Mouse (Mus musculus) embryonic facial prominence, embryonic 12.5 days (tissue): ENCODE data around the gene BC051019. TPM values are rescaled to one million over a fixed set of nuclear protein-coding genes. Genes with fewer than 3 reads are reported as not detected.

Experiments
- ATAC-seq: fragments of 200-750 bp; cut with Nextera tagmentation; 2 replicates; pipeline ENCODE4 v1.8.0; 2017; ENCODE audit not compliant: insufficient number of reproducible peaks, insufficient read depth, low FRiP score, low TSS enrichment
- H3K27ac ChIP-seq: fragments of 300-500 bp; sonication (generic); 2 replicates; pipeline ENCODE4 v1.5.1; 2016; ENCODE audit warnings: mild to moderate bottlenecking
- H3K27me3 ChIP-seq: fragments of 300-500 bp; sonication (generic); 2 replicates; pipeline ENCODE4 v1.6.1; 2016; ENCODE audit warnings: mild to moderate bottlenecking, moderate library complexity
- H3K36me3 ChIP-seq: fragments of 300-500 bp; sonication (generic); 2 replicates; pipeline ENCODE4 v1.6.1; 2016; ENCODE audit warnings: mild to moderate bottlenecking
- H3K4me1 ChIP-seq: fragments of 300-500 bp; sonication (generic); 2 replicates; pipeline ENCODE4 v1.6.1; 2016
- H3K4me2 ChIP-seq: fragments of 300-500 bp; sonication (generic); replicated peaks from 2 replicates; pipeline ENCODE4 v1.6.1; 2016; ENCODE audit warnings: mild to moderate bottlenecking, moderate library complexity
- H3K4me3 ChIP-seq: fragments of 300-500 bp; sonication (generic); 2 replicates; pipeline ENCODE4 v1.5.1; 2016; ENCODE audit warnings: mild to moderate bottlenecking
- H3K9ac ChIP-seq: fragments of 300-500 bp; sonication (generic); 2 replicates; pipeline ENCODE4 v1.6.1; 2016; ENCODE audit warnings: mild to moderate bottlenecking, moderate library complexity
- H3K9me3 ChIP-seq: fragments of 300-500 bp; sonication (generic); 2 replicates; pipeline ENCODE4 v1.6.1; 2016; ENCODE audit warnings: mild to moderate bottlenecking, moderate library complexity
- WGBS: fragments of 180-500 bp; shearing (Covaris S2); methylation state at CpG from one replicate; pipeline ENCODE4 v1.1.7; 2016; 5-methylcytosine and 5-hydroxymethylcytosine counted together
- polyA plus RNA-seq: library from polyadenylated mRNA; unstranded; fragments of >200 nt; fragmentation: Nextera tagmentation; extraction: Ambion mirVana; gene quantifications from 2 replicates; pipeline ENCODE4 v1.2.1, GENCODE M21; 2016

BC051019 gene
- polyA plus RNA-seq, 1 experiment from 2014 or later: 0.19 TPM

GRCm38 (mm10) chr7:109741060-109741459 lies 17.4 kb upstream of the BC051019 start:
- Histone ChIP-seq H3K36me3 (peaks cover 24% of the 10 kb centered on the region), H3K27me3 (no peaks in the 10 kb centered on the region), H3K9ac (no peak overlapping the region), H3K9me3 (no peaks in the 10 kb centered on the region), H3K4me2 (no peak overlapping the region), H3K27ac (no peak overlapping the region), H3K4me3 (no peak overlapping the region), H3K4me1 (no peaks in the 10 kb centered on the region)
- 91% methylated on average over 1 of the region's 1 CpGs for WGBS
- ATAC-seq: no peak

DNA sequence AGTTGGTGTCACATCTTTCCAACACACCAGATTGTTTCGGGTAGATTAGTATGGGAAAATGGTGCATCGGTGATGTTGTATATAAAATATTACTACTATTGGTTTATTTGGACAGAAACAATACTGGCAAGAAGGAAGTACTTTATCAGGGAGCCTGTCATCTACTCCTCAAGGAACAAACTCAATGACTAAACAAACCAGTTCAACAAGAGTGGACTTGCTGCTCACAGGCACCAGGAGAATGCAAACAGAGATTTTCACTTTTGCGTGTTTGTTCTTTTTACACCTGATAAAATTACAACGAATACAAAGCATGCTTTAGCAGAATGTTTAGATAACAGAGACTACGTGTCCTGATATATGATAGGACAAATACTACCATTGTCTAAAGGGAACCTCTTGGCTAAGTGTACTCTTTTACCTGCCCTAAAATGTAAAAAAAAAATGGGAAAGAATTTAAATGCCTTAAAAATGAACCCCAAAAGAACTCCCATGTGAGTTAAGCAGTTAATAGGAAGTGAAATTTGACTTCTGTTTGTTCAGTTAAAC lies 16.2 kb upstream of the BC051019 start:
- Histone ChIP-seq H3K36me3 (peaks cover 25% of the 10 kb centered on the region), H3K27me3 (no peaks in the 10 kb centered on the region), H3K27ac (no peak overlapping the region), H3K4me3 (no peak overlapping the region), H3K9me3 (no peaks in the 10 kb centered on the region), H3K4me2 (no peak overlapping the region), H3K4me1 (no peaks in the 10 kb centered on the region), H3K9ac (no peak overlapping the region)
- ATAC-seq: no peak
- 74% methylated on average over 5 of the region's 5 CpGs for WGBS

DNA sequence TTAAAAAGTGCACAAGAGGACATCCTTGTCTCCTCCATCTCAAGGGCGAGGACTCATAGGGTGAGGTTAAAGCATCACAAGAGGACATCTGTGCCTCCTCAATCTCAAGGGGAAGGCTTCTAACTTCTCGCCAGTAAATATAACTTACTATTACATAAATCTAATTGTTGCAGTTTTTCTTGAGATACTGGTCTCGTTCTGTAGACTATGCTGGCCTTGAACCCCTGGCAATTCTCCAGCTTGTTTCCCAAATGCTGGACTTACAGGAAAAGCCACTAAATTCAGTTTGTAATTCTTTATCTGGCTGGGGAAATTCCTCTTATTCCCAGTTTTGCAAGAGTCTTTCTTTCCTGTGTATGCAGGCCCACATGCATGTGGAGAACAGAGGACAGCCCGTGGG lies 11.2 kb upstream of the BC051019 start:
- Histone ChIP-seq H3K9ac (no peak overlapping the region), H3K27ac (no peak overlapping the region), H3K9me3 (no peaks in the 10 kb centered on the region), H3K27me3 (no peaks in the 10 kb centered on the region), H3K4me3 (no peak overlapping the region), H3K4me2 (no peak overlapping the region), H3K4me1 (peaks cover 12% of the 10 kb centered on the region), H3K36me3 (peaks cover 7% of the 10 kb centered on the region)
- no peak for ATAC-seq
- 86% methylated on average over 4 of the region's 4 CpGs for WGBS

GRCm38 (mm10) chr7:109731626-109732025 lies 8.0 kb upstream of the BC051019 start, which contains the start of gene Ascl3:
Ascl3 (minus strand) TSS chr7:109731726.
- peaks cover 13% of the 10 kb centered on the region for H3K4me1 ChIP-seq
- H3K27me3 ChIP-seq: no peaks in the 10 kb centered on the region
- no peak within 1 kb of the TSS for H3K9ac ChIP-seq
- H3K4me3 ChIP-seq: no peak within 1 kb of the TSS
- no peak within 1 kb of the TSS for H3K4me2 ChIP-seq
- H3K27ac ChIP-seq: no peak within 1 kb of the TSS
- no peak for ATAC-seq
- 81% methylated on average over 5 of the region's 5 CpGs for WGBS
- peaks cover 7% of the 10 kb centered on the region for H3K36me3 ChIP-seq
- H3K9me3 ChIP-seq: no peaks in the 10 kb centered on the region

DNA sequence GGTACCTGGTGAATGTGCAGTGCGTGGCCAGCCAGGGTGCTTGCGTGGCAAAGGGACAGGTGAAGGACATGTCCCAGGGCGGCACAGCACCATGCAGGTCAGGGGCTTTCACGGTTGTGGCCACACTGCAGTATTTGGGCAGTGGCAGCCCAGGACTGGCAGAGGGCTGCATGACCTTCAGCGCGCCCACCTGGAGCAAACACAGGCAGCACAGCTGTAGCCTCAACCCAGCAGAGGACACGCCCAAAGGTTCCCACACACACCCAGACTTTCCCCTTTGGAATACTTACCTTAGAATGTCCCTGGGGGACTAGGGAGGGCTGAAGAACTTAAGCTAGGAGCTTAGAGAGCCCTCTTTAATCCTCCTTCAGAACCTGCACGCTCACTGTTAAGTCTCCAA lies 536 bp downstream of the BC051019 start:
- no peaks in the 10 kb centered on the region for H3K36me3 ChIP-seq
- H3K9ac ChIP-seq: no peak overlapping the region
- H3K4me3 ChIP-seq: no peak overlapping the region
- no peak overlapping the region for H3K27ac ChIP-seq
- H3K9me3 ChIP-seq: 0 out of 2 replicates have a peak, but pooled peaks cover 3% of the 10 kb centered on the region
- 95% methylated on average over 8 of the region's 8 CpGs for WGBS
- no peaks in the 10 kb centered on the region for H3K4me1 ChIP-seq
- H3K27me3 ChIP-seq: no peaks in the 10 kb centered on the region
- no peak for ATAC-seq
- no peak overlapping the region for H3K4me2 ChIP-seq

DNA sequence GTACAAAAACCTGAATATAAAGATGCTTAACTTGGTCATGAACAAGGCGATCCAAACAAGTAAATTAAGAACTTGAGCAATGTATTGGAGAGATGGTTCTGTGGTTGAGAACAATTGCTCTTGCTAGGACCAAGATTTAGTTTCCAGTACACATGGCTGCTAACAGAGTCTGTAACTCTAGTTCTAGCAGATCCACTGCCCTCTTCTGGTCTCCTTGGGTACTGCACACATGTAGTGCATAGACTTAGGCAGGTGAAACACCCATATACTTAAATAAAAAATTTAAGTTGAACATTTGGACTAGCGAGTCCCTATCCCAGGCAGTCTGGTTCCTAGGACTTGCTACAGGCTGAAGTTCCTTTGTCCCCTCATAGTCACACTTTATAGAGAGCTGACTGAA lies 1.0 kb downstream of the BC051019 start:
- Histone ChIP-seq H3K9ac (no peak overlapping the region), H3K9me3 (0 out of 2 replicates have a peak, but pooled peaks cover 3% of the 10 kb centered on the region), H3K36me3 (no peaks in the 10 kb centered on the region), H3K4me3 (no peak overlapping the region), H3K4me2 (no peak overlapping the region), H3K4me1 (no peaks in the 10 kb centered on the region), H3K27ac (no peak overlapping the region), H3K27me3 (no peaks in the 10 kb centered on the region)
- WGBS: 97% methylated on average over 2 of the region's 2 CpGs
- no peak for ATAC-seq

- H3K36me3 ChIP-seq: no peaks in the 10 kb centered on the region
- no peaks in the 10 kb centered on the region for H3K4me1 ChIP-seq
- H3K4me3 ChIP-seq: no peak overlapping the region
- no peak overlapping the region for H3K9ac ChIP-seq
- no peak overlapping the region for H3K27ac ChIP-seq
- no peak overlapping the region for H3K4me2 ChIP-seq
- 59% methylated on average over 9 of the region's 9 CpGs for WGBS
- no peaks in the 10 kb centered on the region for H3K27me3 ChIP-seq
- 0 out of 2 replicates have a peak, but pooled peaks cover 3% of the 10 kb centered on the region for H3K9me3 ChIP-seq
- no peak for ATAC-seq
Measured at GRCm38 (mm10) chr7:109719286-109719685, 4.4 kb downstream of the BC051019 start.

- Histone ChIP-seq H3K27ac (no peak overlapping the region), H3K4me3 (no peak overlapping the region), H3K9me3 (no peaks in the 10 kb centered on the region), H3K4me2 (no peak overlapping the region), H3K27me3 (no peaks in the 10 kb centered on the region), H3K4me1 (peaks cover 5% of the 10 kb centered on the region; the same call in 1 of the 2 replicates), H3K36me3 (peaks cover 23% of the 10 kb centered on the region), H3K9ac (no peak overlapping the region)
- 90% methylated on average over 2 of the region's 2 CpGs for WGBS
- no peak for ATAC-seq
Measured at GRCm38 (mm10) chr7:109713434-109713982, 10.1 kb downstream of the BC051019 start.

DNA sequence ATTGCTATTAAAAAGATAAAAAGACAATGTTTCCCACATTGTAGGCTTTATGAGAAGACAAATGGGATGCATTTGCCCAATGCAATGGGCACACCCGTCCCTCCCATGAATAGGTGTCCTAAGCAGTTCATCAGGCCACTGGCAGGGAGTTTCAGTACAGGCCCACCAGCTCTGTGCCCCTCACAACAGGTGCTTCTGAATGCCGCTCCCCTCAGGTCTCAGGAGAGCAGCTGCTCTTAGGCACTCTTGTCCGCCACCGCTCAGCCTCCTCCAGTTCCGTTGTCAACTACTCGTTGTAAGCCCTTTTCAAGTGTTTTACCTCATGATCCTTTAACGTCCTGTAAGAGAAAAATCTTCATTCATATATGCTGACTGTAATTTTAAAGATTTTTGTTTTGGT lies 11.5 kb downstream of the BC051019 start:
- WGBS: 84% methylated on average over 7 of the region's 7 CpGs
- Histone ChIP-seq H3K4me3 (no peak overlapping the region), H3K9ac (no peak overlapping the region), H3K4me2 (no peak overlapping the region), H3K27ac (no peak overlapping the region), H3K9me3 (no peaks in the 10 kb centered on the region), H3K36me3 (peaks cover 23% of the 10 kb centered on the region), H3K4me1 (peaks cover 6% of the 10 kb centered on the region; the same call in 1 of the 2 replicates), H3K27me3 (no peaks in the 10 kb centered on the region)
- no peak for ATAC-seq

DNA sequence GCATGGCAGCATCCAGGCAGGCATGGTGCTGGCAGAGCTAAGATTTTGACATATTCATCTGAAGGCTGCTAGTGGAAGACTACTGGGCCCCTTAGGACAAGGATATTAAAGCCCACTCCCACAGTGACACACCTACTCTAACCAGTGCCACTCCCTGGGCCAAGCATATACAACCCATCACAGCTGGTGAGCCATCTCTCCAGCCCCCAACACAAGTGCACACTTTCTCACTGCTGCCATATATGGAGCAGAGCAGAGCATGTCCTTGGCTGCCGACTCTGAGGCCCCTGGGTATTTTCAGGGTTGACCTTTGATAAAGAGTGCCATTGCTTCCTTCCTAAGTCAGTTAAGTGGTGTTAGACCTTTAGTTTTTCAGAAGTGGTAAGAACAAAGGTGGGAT lies 13.6 kb downstream of the BC051019 start:
- Histone ChIP-seq H3K4me1 (peaks cover 6% of the 10 kb centered on the region; the same call in 1 of the 2 replicates), H3K9ac (no peak overlapping the region), H3K4me3 (no peak overlapping the region), H3K27ac (no peak overlapping the region), H3K27me3 (no peaks in the 10 kb centered on the region), H3K4me2 (no peak overlapping the region), H3K9me3 (no peaks in the 10 kb centered on the region), H3K36me3 (peaks cover 23% of the 10 kb centered on the region)
- WGBS: 70% methylated on average over 1 of the region's 1 CpGs
- no peak for ATAC-seq

GRCm38 (mm10) chr7:109708961-109709382 lies 14.7 kb downstream of the BC051019 start:
- Histone ChIP-seq H3K4me2 (no peak overlapping the region), H3K27me3 (no peaks in the 10 kb centered on the region), H3K4me3 (no peak overlapping the region), H3K9ac (no peak overlapping the region), H3K27ac (peak overlapping the region; percentile 60), H3K36me3 (peaks cover 23% of the 10 kb centered on the region), H3K9me3 (no peaks in the 10 kb centered on the region), H3K4me1 (peaks cover 6% of the 10 kb centered on the region; the same call in 1 of the 2 replicates)
- no peak for ATAC-seq
- 46% methylated on average over 3 of the region's 3 CpGs for whole genome bisulfite sequencing

DNA sequence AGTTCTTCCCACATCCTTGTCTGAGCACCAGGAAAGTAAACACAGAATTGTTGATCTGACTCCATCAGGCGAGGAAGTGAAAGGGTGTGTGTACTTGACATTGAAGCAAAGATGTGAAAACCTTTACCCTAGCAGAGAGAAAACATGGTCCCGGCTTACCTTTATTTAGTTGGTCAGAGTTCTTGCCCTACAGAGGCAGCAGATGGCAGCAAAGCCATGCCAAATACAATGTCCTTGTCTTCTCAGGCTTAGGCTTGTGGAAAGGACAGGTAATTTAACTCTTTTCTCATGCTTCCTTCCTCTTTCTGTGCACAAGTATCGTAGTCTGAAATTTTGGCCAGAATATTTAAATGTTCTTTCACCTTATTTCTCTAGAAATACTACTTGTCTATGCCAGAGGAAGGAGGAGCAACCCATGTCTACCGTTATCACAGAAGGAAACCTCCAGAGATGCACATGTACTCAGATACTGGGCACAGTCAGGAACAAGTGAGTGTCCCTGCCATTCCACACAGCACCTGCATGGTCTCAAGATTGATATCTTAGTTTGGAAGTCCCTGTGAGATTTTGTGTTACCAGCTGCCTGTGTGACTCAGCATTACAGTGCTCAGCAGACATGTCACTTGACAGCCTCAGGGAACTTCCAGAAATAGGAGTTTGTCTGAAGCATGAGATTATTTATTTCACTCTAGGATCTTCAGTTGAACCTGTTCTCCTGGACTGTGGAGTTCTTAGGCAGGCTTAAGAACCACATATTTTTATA lies 16.4 kb downstream of the BC051019 start:
- Histone ChIP-seq H3K9ac (no peak overlapping the region), H3K9me3 (no peaks in the 10 kb centered on the region), H3K4me2 (no peak overlapping the region), H3K36me3 (peaks cover 19% of the 10 kb centered on the region), H3K27ac (no peak overlapping the region), H3K27me3 (no peaks in the 10 kb centered on the region), H3K4me1 (peaks cover 6% of the 10 kb centered on the region; the same call in 1 of the 2 replicates), H3K4me3 (no peak overlapping the region)
- no peak for ATAC-seq
- WGBS: 45% methylated on average over 4 of the region's 4 CpGs
